Mouse (Mus musculus) limb, embryonic 10.5 days (tissue): Measurements from ENCODE around the gene Wdr4. TPM values are rescaled to one million over a fixed set of nuclear protein-coding genes. Genes with fewer than 3 reads are reported as not detected.

Experiments
- DNase-seq: peaks from one replicate; pipeline ENCODE4 v3.0.0-alpha.2; 2017; ENCODE audit warnings: low spot score
- H3K27ac ChIP-seq: fragments of 300-500 bp; sonication (generic); 2 replicates; pipeline ENCODE4 v1.5.1; 2016; ENCODE audit warnings: mild to moderate bottlenecking
- H3K27me3 ChIP-seq: fragments of 300-500 bp; sonication (generic); 2 replicates; pipeline ENCODE4 v1.6.1; 2016; ENCODE audit warnings: low read depth, mild to moderate bottlenecking; ENCODE audit not compliant: poor library complexity, severe bottlenecking
- H3K36me3 ChIP-seq: fragments of 300-500 bp; sonication (generic); 2 replicates; pipeline ENCODE4 v1.6.1; 2016; ENCODE audit warnings: mild to moderate bottlenecking, moderate library complexity
- H3K4me1 ChIP-seq: fragments of 300-500 bp; sonication (generic); 2 replicates; pipeline ENCODE4 v1.6.1; 2016
- H3K4me3 ChIP-seq: fragments of 300-500 bp; sonication (generic); 2 replicates; pipeline ENCODE4 v1.5.1; 2016; ENCODE audit warnings: mild to moderate bottlenecking, moderate library complexity
- H3K9me3 ChIP-seq: fragments of 300-500 bp; sonication (generic); replicated peaks from 2 replicates; pipeline ENCODE4 v1.6.1; 2016; ENCODE audit warnings: mild to moderate bottlenecking
- WGBS: fragments of 180-500 bp; shearing (Covaris S2); methylation state at CpG from one replicate; pipeline ENCODE4 v1.1.7; 2016; 5-methylcytosine and 5-hydroxymethylcytosine counted together
- polyA plus RNA-seq: library from polyadenylated mRNA; unstranded; fragments of >200 nt; fragmentation: Nextera tagmentation; extraction: Ambion mirVana; gene quantifications from 2 replicates; pipeline ENCODE4 v1.2.1, GENCODE M21; 2016

Wdr4 gene
- polyA plus RNA-seq, 1 experiment from 2014 or later, result 69.5 TPM

DNA sequence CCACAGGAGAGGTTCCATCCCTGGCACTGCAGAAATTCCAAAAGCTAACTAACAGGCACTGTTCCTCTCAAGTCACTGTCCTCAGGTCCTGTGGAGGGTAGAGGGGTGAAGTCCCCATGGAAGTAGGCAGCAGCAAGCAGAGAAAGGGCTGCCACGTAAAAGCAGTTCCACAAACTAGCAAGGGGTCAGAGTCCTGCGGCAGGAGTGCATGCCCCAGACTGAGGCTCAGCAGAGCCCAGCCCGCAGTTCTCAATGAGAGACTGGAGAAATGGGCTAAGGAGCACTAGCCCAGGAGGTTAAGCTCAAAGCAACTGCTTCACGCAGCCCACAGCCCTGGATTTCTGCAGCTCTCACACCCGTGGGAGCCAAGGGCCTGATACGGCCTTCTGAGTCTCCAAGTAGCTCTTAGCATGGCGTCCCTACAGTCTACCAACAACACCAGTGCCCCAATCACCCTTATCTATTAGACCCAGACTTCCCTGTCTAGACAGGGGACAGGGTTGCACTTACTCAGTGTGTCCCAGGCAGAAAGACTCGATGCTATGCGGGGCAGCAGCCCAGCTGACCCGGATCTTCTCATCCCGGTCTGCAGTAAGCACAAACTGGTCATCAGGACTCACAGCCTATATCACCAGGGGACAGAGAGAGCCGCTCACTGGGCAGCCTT, 17.4 kb downstream of the Wdr4 start:
- no peaks in the 10 kb centered on the region for H3K27me3 ChIP-seq
- DNase-seq, result no peak
- H3K36me3 ChIP-seq, result peaks cover 100% of the 10 kb centered on the region
- no peaks in the 10 kb centered on the region for H3K9me3 ChIP-seq
- 96% methylated on average over 12 of the region's 12 CpGs for WGBS
- no peak overlapping the region for H3K27ac ChIP-seq
- H3K4me3 ChIP-seq, result no peak overlapping the region
- no peaks in the 10 kb centered on the region for H3K4me1 ChIP-seq

DNA sequence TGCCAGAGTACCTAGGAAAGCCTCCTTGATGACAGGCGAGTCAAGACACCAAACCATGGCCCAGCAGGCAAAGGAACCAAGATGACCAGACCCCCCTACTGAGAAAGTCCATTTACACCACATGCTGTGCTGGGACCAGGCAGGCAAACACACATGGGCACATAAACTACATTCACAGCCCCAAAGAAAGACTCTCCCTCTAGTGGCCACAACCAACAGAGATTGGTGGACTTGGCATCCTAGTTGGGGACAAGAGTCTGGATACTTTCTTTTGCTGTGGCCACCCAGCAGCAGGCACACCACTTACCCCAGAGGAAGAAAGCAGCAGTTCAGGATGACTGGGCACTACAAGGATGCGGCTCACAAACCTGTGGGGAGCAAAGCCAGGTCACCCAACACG, 18.9 kb downstream of the Wdr4 start:
- no peaks in the 10 kb centered on the region for H3K4me1 ChIP-seq
- no peak overlapping the region for H3K27ac ChIP-seq
- WGBS, result 90% methylated on average over 3 of the region's 3 CpGs
- no peaks in the 10 kb centered on the region for H3K27me3 ChIP-seq
- H3K36me3 ChIP-seq, result peaks cover 100% of the 10 kb centered on the region
- H3K4me3 ChIP-seq, result no peak overlapping the region
- no peaks in the 10 kb centered on the region for H3K9me3 ChIP-seq
- no peak for DNase-seq

DNA sequence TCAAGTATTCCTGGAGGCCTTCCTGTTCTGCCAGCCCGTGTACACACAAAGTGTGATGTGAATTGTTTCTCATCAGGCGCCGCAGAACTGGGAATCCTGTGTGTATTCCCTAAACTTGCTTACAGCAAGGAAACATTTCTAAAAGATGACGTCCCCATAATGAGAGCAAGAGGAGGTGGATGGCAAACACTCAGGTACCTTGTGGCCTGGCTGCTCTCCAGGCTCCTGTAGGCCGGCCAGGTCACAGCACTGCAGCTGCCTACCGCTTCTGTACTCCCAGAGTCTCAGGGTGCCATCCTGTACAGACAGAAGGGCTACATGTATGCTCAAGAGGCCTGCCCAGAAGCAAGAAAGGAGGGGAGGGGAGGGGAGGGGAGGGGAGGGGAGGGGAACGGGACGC, 19.4 kb downstream of the Wdr4 start:
- no peaks in the 10 kb centered on the region for H3K4me1 ChIP-seq
- H3K4me3 ChIP-seq, result no peak overlapping the region
- no peak for DNase-seq
- no peak overlapping the region for H3K27ac ChIP-seq
- H3K9me3 ChIP-seq, result no peaks in the 10 kb centered on the region
- no peaks in the 10 kb centered on the region for H3K27me3 ChIP-seq
- peaks cover 100% of the 10 kb centered on the region for H3K36me3 ChIP-seq
- 88% methylated on average over 8 of the region's 8 CpGs for WGBS

DNA sequence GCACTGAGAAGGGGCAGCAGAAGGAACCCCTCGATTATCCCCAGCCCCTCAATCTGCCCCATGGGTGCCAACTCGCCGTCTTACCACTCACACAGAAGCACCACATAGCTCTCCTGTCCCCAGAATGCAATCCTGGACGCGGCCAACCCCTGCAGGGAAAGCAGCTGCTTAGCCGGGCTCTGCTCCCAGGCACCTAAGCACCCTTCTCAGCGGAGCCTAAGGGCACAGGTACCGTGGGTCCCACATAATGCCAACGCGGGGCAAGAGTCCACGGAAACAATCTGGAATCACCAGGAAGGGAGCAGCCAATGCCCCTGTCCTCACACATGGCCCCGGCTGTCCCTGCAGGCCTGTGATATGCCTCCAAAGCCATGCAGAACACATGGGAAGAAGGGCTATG, 20.1 kb downstream of the Wdr4 start:
- Histone ChIP-seq H3K9me3 (no peaks in the 10 kb centered on the region), H3K4me3 (no peak overlapping the region), H3K4me1 (no peaks in the 10 kb centered on the region), H3K27ac (no peak overlapping the region), H3K27me3 (no peaks in the 10 kb centered on the region), H3K36me3 (peaks cover 100% of the 10 kb centered on the region)
- no peak for DNase-seq
- WGBS, result 95% methylated on average over 12 of the region's 12 CpGs

DNA sequence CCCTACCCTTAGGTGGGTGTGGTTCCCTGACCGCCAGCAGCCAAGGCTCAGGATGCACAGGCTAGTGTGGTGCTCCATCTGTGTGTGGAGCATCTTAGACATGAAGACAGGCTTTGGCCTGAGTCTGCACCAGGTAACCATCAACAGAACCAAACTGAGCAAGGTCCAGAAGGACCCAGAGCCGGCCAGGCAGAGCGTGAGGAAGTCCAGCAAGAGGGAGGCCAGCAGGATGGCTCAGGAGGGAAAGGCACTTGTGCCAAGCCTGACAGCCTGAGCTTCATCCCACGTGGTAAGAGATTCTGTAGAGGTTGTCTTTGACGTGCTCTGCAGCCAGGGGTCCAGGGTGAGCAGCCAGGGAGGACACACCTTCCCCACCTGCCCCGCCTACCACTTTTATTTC, 22.1 kb downstream of the Wdr4 start:
- Histone ChIP-seq H3K4me1 (no peaks in the 10 kb centered on the region), H3K27me3 (no peaks in the 10 kb centered on the region), H3K4me3 (no peak overlapping the region), H3K27ac (no peak overlapping the region), H3K36me3 (peaks cover 80% of the 10 kb centered on the region), H3K9me3 (no peaks in the 10 kb centered on the region)
- DNase-seq, result no peak
- WGBS, result 92% methylated on average over 6 of the region's 6 CpGs

DNA sequence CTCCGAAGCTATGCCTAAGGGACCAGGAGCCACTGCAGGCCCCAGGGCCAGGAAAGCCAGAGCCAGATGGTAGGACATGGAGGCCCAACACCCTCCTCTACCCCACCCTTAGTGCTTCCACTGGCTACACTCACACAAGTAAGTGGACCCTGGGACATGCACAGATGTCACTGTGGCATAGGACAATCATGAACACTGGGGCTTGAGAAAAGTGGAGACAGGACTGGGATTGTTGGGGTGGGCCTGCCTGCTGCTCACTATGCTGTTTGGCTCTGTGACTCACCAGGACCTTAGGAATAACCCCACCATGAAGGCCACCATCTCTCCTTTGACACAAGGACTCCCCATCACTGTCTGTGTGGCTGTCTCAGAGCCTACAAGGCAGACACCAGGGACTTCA, 24.8 kb downstream of the Wdr4 start:
- Histone ChIP-seq H3K4me1 (no peaks in the 10 kb centered on the region), H3K9me3 (no peaks in the 10 kb centered on the region)
- WGBS, result 81% methylated on average over 1 of the region's 1 CpGs

DNA sequence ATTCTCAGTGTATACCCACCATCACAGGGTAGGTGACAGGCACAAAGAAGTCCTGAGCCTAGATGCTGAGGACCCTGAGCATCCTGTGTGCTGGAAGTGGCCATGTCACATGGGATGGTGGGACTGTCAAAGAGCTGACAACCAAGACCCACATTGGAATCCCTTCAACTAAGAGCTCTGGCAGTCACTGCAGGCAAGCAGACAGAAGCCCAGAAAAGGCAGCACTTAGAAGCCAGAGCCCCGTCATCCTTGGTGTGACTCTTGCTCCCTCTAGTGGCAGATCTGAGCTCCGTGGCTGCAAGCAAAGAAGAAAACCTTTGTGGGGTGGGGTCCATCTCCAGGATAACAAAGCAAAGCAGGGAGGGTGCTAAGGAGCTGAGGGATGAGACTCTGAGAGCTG, 27.4 kb downstream of the Wdr4 start:
- no peaks in the 10 kb centered on the region for H3K9me3 ChIP-seq
- 0% methylated on average over 2 of the region's 2 CpGs for WGBS
- peaks cover 27% of the 10 kb centered on the region for H3K36me3 ChIP-seq
- H3K4me3 ChIP-seq, result no peak overlapping the region
- peak; percentile 86 for DNase-seq
- no peak overlapping the region for H3K27ac ChIP-seq
- H3K4me1 ChIP-seq, result peaks cover 3% of the 10 kb centered on the region
- H3K27me3 ChIP-seq, result no peaks in the 10 kb centered on the region

More for the DNA sequence above, 24.8 kb downstream of the Wdr4 start:
- DNase-seq, result no peak
- peaks cover 53% of the 10 kb centered on the region for H3K36me3 ChIP-seq
- no peaks in the 10 kb centered on the region for H3K27me3 ChIP-seq
- no peak overlapping the region for H3K27ac ChIP-seq
- no peak overlapping the region for H3K4me3 ChIP-seq

DNA sequence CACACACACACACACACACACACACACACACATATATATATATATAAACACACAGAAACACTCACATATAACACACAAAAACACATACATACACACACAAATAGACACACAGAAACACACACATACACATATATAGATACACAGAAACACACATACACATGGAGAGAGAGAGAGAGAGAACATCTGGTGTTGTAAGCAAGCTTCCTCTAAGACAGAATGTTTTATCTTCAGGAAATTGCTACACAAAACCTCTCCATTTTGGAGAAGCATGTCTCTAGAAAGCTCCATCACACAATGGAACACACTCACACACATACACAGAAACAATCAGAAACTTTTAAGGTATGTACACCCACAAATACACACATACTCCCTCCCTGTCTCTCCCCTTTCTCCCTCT, 28.4 kb downstream of the Wdr4 start:
- Histone ChIP-seq H3K4me3 (no peak overlapping the region), H3K27ac (no peak overlapping the region), H3K36me3 (peaks cover 17% of the 10 kb centered on the region), H3K9me3 (no peaks in the 10 kb centered on the region), H3K27me3 (no peaks in the 10 kb centered on the region; the same call in 1 of the 2 replicates), H3K4me1 (peaks cover 12% of the 10 kb centered on the region)
- no peak for DNase-seq

DNA sequence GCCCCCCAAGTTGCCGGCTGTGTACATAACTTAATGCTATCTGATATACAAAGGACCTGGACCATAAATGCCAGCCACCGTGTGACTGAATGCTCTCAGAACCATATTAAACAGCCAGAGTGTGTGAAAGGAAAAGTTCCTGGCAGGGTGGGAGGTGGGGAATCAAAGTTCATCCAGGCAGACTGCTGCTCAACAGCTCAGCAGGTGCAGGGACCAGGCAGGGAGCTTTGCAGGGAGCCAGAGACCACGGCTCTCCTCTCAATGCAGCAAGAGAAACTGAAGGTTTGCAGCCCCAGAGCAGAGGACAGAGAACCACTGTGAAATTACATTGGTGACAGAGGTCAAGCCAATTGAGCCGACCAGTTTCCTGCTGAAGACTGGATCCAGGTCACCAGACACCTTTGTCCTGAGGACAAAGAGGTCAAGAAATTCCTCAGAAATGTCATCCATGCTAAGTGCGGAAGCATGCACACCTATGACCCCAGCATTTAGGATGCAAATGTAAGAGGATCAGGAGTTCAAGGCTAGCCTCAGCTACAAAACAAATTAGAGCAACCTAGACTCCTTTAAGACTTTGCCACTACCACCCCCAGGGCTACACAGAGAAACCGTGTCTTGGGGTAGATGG, 32.2 kb downstream of the Wdr4 start:
- whole genome bisulfite sequencing, result 42% methylated on average over 6 of the region's 6 CpGs
- Histone ChIP-seq H3K36me3 (no peaks in the 10 kb centered on the region), H3K27me3 (no peaks in the 10 kb centered on the region; the same call in 1 of the 2 replicates), H3K4me1 (peaks cover 12% of the 10 kb centered on the region), H3K4me3 (no peak overlapping the region), H3K9me3 (no peaks in the 10 kb centered on the region), H3K27ac (no peak overlapping the region)
- no peak for DNase-seq

DNA sequence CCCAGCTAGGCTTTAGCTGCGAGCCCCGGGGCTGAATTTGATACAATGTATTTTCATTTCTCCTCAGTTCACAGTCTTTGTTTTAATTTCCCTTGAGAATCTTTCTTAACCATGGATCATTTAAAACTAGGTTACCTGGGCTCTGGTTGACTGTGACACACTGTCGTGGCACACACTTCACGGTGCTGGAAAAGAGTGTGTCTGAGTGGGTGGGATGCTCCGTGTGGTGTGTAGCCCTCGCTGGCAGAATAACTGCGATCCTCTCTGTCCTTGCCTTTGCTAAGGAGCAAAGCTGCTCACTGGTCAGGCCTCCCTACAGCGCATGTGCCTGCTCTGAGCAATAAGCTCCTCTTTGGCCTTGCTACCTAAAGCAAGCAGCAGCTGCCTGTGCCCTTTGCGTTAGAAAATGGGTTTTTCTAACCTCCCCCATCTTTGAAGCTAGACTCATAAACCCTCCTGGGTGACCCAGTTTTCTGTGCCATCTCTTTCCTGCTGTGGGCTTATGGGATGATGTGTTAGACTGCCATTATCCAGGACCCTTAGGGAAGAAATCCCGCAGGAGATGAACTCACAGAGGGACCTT, 33.1 kb downstream of the Wdr4 start:
- Histone ChIP-seq H3K4me1 (peaks cover 18% of the 10 kb centered on the region), H3K9me3 (no peaks in the 10 kb centered on the region), H3K27ac (peak overlapping the region; percentile 36; the same call in 1 of the 2 replicates), H3K36me3 (no peaks in the 10 kb centered on the region), H3K27me3 (no peaks in the 10 kb centered on the region; the same call in 1 of the 2 replicates), H3K4me3 (no peak overlapping the region)
- WGBS, result 80% methylated on average over 10 of the region's 10 CpGs
- no peak for DNase-seq

DNA sequence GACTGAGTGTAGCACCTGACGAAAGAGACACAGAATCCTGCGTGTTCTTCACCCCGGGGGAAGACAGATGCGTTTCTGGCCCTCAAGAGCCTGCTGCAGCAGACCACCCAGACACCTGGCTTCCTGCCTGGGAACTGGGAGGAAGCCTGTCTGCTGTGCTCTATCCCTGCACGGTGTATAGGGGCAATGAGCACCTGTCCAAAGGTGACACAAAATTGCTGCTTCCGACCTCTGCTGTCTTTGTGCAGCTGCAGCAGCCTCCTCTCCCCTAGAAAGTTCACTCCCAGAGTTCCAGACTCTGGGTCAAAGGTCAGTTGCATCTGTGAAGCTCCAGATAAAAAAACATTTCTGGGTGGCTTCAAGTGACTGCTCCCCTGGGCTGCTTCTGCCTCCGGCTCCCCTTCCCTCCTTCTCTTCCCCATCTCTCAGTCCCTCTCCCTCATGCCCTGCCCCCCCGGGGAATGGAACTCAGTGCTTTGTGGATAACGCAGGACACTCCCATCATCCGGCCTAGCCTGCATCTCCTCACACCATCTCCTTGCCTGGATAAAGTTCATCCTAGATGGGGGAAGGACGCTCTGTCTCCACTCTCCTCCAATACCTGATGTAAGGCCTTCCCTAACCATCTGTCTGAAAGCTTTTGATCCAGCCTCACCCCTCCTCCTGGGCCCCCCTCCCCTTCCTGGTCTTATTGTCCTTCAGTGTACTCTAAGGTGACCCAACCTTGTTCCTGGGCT, 40.5 kb downstream of the Wdr4 start:
- Histone ChIP-seq H3K4me1 (peaks cover 23% of the 10 kb centered on the region), H3K27ac (0 out of 2 replicates have a peak overlapping the region, but pooled peaks have one; percentile 21), H3K4me3 (no peak overlapping the region), H3K27me3 (no peaks in the 10 kb centered on the region), H3K9me3 (no peaks in the 10 kb centered on the region), H3K36me3 (peaks cover 12% of the 10 kb centered on the region)
- WGBS, result 53% methylated on average over 11 of the region's 11 CpGs
- DNase-seq, result no peak

DNA sequence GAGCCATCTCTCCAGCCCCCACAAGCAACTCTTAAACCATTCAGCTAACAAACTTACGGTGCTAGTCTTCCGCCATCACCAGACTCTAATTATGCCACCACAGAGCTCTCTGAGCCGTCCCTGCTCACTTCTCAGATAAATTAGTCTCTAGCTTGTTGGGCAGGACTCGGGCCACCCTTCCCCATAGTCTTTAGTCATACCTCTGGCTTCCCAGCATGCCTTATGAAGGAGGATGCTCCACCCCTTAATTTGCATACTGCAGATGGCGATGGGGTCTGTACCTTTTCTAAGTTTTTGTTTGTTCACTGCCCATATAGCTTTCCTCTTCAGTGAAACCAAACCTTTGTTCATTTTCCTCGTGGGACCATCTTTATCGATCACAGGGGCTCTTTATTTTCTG, 41.2 kb downstream of the Wdr4 start:
- Histone ChIP-seq H3K9me3 (no peaks in the 10 kb centered on the region), H3K4me3 (no peak overlapping the region), H3K4me1 (peaks cover 23% of the 10 kb centered on the region), H3K36me3 (peaks cover 13% of the 10 kb centered on the region), H3K27ac (no peak overlapping the region), H3K27me3 (no peaks in the 10 kb centered on the region)
- WGBS, result 78% methylated on average over 7 of the region's 7 CpGs
- no peak for DNase-seq

DNA sequence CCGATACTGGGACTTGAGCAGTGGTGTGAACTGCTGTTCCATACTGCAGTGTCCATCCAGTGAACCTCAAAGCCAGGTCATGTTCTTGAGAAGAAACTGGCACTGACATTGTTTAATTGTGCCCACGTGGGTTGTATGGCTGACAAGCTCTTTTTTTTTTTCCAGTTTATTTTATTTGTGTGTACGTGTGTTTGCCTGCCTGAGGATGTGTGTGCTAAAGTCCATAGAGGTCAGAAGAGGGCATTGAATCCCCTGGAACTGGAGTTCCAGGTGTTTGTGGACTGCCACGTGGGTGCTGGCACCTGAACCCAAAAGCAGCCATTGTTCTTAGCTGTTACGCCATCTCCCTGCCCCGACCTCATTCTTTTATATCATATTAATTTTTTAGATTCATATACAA, 45.4 kb downstream of the Wdr4 start:
- Histone ChIP-seq H3K4me1 (peaks cover 11% of the 10 kb centered on the region), H3K27me3 (no peaks in the 10 kb centered on the region), H3K4me3 (no peak overlapping the region), H3K9me3 (no peaks in the 10 kb centered on the region), H3K27ac (no peak overlapping the region), H3K36me3 (peaks cover 48% of the 10 kb centered on the region)
- 89% methylated on average over 6 of the region's 6 CpGs for WGBS
- no peak for DNase-seq
